Comparison of ENCODE assay signal across 31 mouse cellular contexts in the genomic region with DNA sequence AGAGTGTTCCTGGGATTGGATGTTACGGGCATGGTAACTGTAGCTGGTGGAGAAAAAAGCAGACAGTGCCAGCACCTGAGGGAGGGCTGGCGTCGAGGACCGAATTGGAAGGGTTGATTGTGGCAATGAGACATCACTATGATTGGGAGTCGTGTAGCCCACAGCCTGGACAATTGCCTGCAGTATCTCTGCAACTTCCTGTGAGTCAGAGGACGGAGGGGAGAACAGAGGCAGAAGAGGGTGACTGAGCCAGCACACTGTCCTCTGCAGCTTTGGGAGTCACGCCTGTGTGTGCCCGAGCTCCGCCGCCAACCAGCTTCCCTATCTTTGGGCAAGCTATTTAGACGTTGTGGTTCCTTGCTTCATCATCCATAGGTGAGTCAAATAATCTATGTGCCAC. TPM values are rescaled to one million over a fixed set of nuclear protein-coding genes. Genes with fewer than 3 reads are reported as not detected.
DNase-seq lines count a peak whose midpoint lies in the region; ATAC-seq and TF ChIP-seq lines count a peak whose summit lies in the region.
"Had no signal": no experiment of that assay in that cellular context is flagged by ENCODE, and none has a peak within 500 bp of the region (broad histone marks: within the 10 kb centered on the region; RNA-seq: fewer than 3 reads in every experiment).

No protein-coding gene starts in this region.

- H3K27ac ChIP-seq in thymus, adult 2 months (ENCODE audit: control insufficient read depth, insufficient read depth, low read length) = no peak overlapping the region
- no peak overlapping the region for H3K27ac ChIP-seq in liver, embryonic 11.5 days (ENCODE audit: low read depth, low read length)
- H3K27ac ChIP-seq: embryonic facial prominence, embryonic 12.5 days; embryonic facial prominence, embryonic 15.5 days; heart, adult 2 months; heart, embryonic 10.5 days; heart, embryonic 13.5 days; hindbrain, embryonic 14.5 days; hindbrain, postnatal 0 days had no signal

- H3K79me2 ChIP-seq in myocyte (ENCODE audit: control insufficient read depth, insufficient read depth) = no peaks in the 10 kb centered on the region

- peak overlapping the region; percentile 5 for H3K4me3 ChIP-seq in megakaryocyte, embryonic 14.5 days (replicated peaks)
- H3K4me3 ChIP-seq in myocyte = no peak overlapping the region
- no peak overlapping the region for H3K4me3 ChIP-seq in thymus, adult 2 months (ENCODE audit: control insufficient read depth, insufficient read depth, low read length)
- H3K4me3 ChIP-seq in liver, embryonic 11.5 days (ENCODE audit: low read depth, low read length) = no peak overlapping the region
- H3K4me3 ChIP-seq: embryonic facial prominence, embryonic 12.5 days; embryonic facial prominence, embryonic 15.5 days; heart, adult 2 months; heart, embryonic 10.5 days; heart, embryonic 13.5 days had no signal

- H3K4me2 ChIP-seq in myocyte (ENCODE audit: low read depth) = peak overlapping the region; percentile 63
- H3K4me2 ChIP-seq in liver, embryonic 11.5 days = no peak overlapping the region
- H3K4me2 ChIP-seq: embryonic facial prominence, embryonic 12.5 days; embryonic facial prominence, embryonic 15.5 days; heart, embryonic 13.5 days; hindbrain, embryonic 14.5 days had no signal

- peak; percentile 48 for TF ChIP-seq POLR2A in myocyte (IDR thresholded peaks at IDR 0.05; ENCODE audit: insufficient read length, low read depth)
- no peak for TF ChIP-seq POLR2A in thymus, adult 2 months (IDR thresholded peaks at IDR 0.05; ENCODE audit: control insufficient read depth, extremely low read depth, insufficient read depth, low read length, poor library complexity)

- peaks cover 10% of the 10 kb centered on the region for H3K9me3 ChIP-seq in megakaryocyte, embryonic 14.5 days
- H3K9me3 ChIP-seq in liver, embryonic 11.5 days (ENCODE audit: control insufficient read depth, low read length) = peaks cover 2% of the 10 kb centered on the region; the same call in 1 of the 2 replicates
- H3K9me3 ChIP-seq: embryonic facial prominence, embryonic 12.5 days; embryonic facial prominence, embryonic 15.5 days; heart, embryonic 10.5 days; heart, embryonic 13.5 days had no signal

- ATAC-seq in megakaryocyte, adult 5-6 weeks (ENCODE audit: poor library complexity, severe bottlenecking) = no peak
- ATAC-seq in granulocyte monocyte progenitor cell, adult 5-6 weeks (replicated peaks; ENCODE audit: poor library complexity, severe bottlenecking) = peak; percentile 88
- ATAC-seq in liver, embryonic 11.5 days (replicated peaks; ENCODE audit: low FRiP score) = no peak
- ATAC-seq: activated CD4-positive, CD25-positive, alpha-beta regulatory T cell, adult 4 months; forebrain, embryonic 14.5 days; forebrain, postnatal 0 days; hindbrain, postnatal 0 days; inflammation-experienced regulatory T-cells, adult 6 months had no signal

- H3K27me3 ChIP-seq in megakaryocyte, embryonic 14.5 days (replicated peaks) = peaks cover 17% of the 10 kb centered on the region
- no peaks in the 10 kb centered on the region for H3K27me3 ChIP-seq in myocyte (ENCODE audit: control insufficient read depth, insufficient read depth, insufficient read length)
- H3K27me3 ChIP-seq in thymus, adult 2 months (ENCODE audit: control insufficient read depth, insufficient read depth, low read length) = no peaks in the 10 kb centered on the region
- no peaks in the 10 kb centered on the region; the same call in 1 of the 2 replicates for H3K27me3 ChIP-seq in liver, embryonic 11.5 days (replicated peaks; ENCODE audit: control insufficient read depth, insufficient read depth, low read length)
- H3K27me3 ChIP-seq: embryonic facial prominence, embryonic 12.5 days; embryonic facial prominence, embryonic 15.5 days; heart, embryonic 13.5 days had no signal

- TF ChIP-seq CTCF in thymus, adult 2 months (IDR thresholded peaks at IDR 0.05; ENCODE audit: borderline replicate concordance, control insufficient read depth, extremely low read depth, insufficient read depth, low read length, poor library complexity) = no peak

- 90% methylated on average over 11 of the region's 11 CpGs for WGBS in thymus, adult 2 months
- WGBS in liver, embryonic 11.5 days = 77% methylated on average over 11 of the region's 11 CpGs

- H3K9ac ChIP-seq in liver, embryonic 11.5 days (ENCODE audit: low read depth, low read length) = no peak overlapping the region
- H3K9ac ChIP-seq: embryonic facial prominence, embryonic 12.5 days; embryonic facial prominence, embryonic 15.5 days; forebrain, postnatal 0 days; heart, embryonic 13.5 days; hindbrain, embryonic 14.5 days had no signal

- DNase-seq in 416B (ENCODE audit: low read depth) = peak; percentile 76
- DNase-seq in thymus, postnatal 0 days (ENCODE audit: low spot score) = no peak
- DNase-seq in thymus, adult 2 months = no peak
- DNase-seq in liver, embryonic 11.5 days (ENCODE audit: low spot score) = no peak
- DNase-seq: adrenal gland, adult 8-10 months; adrenal gland, postnatal 36 days; cerebellum, adult 18-20 months; cerebellum, adult 9-10 months; cerebellum, postnatal 25 days; forebrain, postnatal 0 days; gastrocnemius, postnatal 25 days; heart, adult 2 months; heart, postnatal 14 days; heart, postnatal 4 days had no signal

- H3K36me3 ChIP-seq in megakaryocyte, embryonic 14.5 days (replicated peaks; ENCODE audit: low read length) = no peaks in the 10 kb centered on the region
- no peaks in the 10 kb centered on the region for H3K36me3 ChIP-seq in myocyte (ENCODE audit: control insufficient read depth, insufficient read depth)
- no peaks in the 10 kb centered on the region for H3K36me3 ChIP-seq in thymus, adult 2 months (ENCODE audit: control insufficient read depth, insufficient read depth, low read length)
- H3K36me3 ChIP-seq in liver, embryonic 11.5 days (ENCODE audit: control insufficient read depth, insufficient read depth, low read length) = no peaks in the 10 kb centered on the region
- H3K36me3 ChIP-seq: embryonic facial prominence, embryonic 12.5 days; embryonic facial prominence, embryonic 15.5 days; heart, embryonic 10.5 days; heart, embryonic 13.5 days had no signal

- H3K4me1 ChIP-seq in megakaryocyte, embryonic 14.5 days = peaks cover 19% of the 10 kb centered on the region
- H3K4me1 ChIP-seq in thymus, adult 2 months (replicated peaks; ENCODE audit: control insufficient read depth, insufficient read depth, low read length) = peaks cover 5% of the 10 kb centered on the region
- H3K4me1 ChIP-seq in liver, embryonic 11.5 days (replicated peaks; ENCODE audit: control insufficient read depth, insufficient read depth, low read length) = peaks cover 4% of the 10 kb centered on the region; the same call in 1 of the 2 replicates

- H3ac ChIP-seq in myocyte (ENCODE audit: control insufficient read depth, insufficient read length) = no peak overlapping the region

TF ChIP-seq in myocyte, 11 proteins besides CTCF, POLR2A, EP300 and RAD21:
- TF ChIP-seq TCF3 (IDR thresholded peaks at IDR 0.05; ENCODE audit: insufficient read length, low read depth) (no peak), MYOD1 (IDR thresholded peaks at IDR 0.05; ENCODE audit: control insufficient read depth in 1 of 3, insufficient read length in 2 of 3, low read depth in 2 of 3) (peak in 1 of 3 experiments; percentile 4)

RNA-seq across cellular contexts. Expression of gene Glrp1, which starts 46.5 kb away (rescaled TPM):
- not detected in 2 replicates for polyA plus RNA-seq in megakaryocyte, embryonic 14.5 days (2012; ENCODE audit: insufficient read depth, low replicate concordance)
- total RNA-seq in megakaryocyte, adult 5-6 weeks (2015) = 0.18 and 0.59 TPM in 2 replicates
- total RNA-seq in megakaryocyte, adult 5-6 weeks (2017) = not detected in 2 replicates
- 2.4 and 3.1 TPM in 2 replicates for total RNA-seq in granulocyte monocyte progenitor cell, adult 5-6 weeks (2014; fragmentation: Nextera tagmentation)
- 0.77 and 3.8 TPM in 2 replicates for total RNA-seq in granulocyte monocyte progenitor cell, adult 5-6 weeks (2017)
- 5.0 TPM for polyA plus RNA-seq in myocyte (2012; fragmentation: generic; extraction: Trizol)
- 0.13 and 0.31 TPM in 2 replicates for polyA plus RNA-seq in thymus, postnatal 0 days (2015; fragmentation: Nextera tagmentation; extraction: Ambion mirVana)
- 0.04 and 0.10 TPM in 2 replicates for polyA plus RNA-seq in thymus, adult 2 months (2012; rRNA removed)
- polyA plus RNA-seq in liver, embryonic 11.5 days (2014; fragmentation: Nextera tagmentation; extraction: Ambion mirVana) = 0.08 TPM in 1 of 2 replicates, not detected in the other
- total RNA-seq: adrenal gland, adult 8-10 months; adrenal gland, postnatal 36 days; gastrocnemius, adult 8-10 months; gastrocnemius, postnatal 25 days; heart, postnatal 14 days; heart, postnatal 4 days; hindbrain, postnatal 0 days; MEL had no signal
- polyA plus RNA-seq: activated CD4-positive, CD25-positive, alpha-beta regulatory T cell, adult 4 months; embryonic facial prominence, embryonic 12.5 days; forebrain, embryonic 11.5 days; forebrain, embryonic 14.5 days; heart, embryonic 10.5 days; hindbrain, embryonic 11.5 days; hindbrain, embryonic 14.5 days; hindbrain, postnatal 0 days; inflammation-experienced regulatory T-cells, adult 6 months had no signal
